Mouse (Mus musculus) embryonic stem cell, embryonic (primary cell): ENCODE results near the gene Upk1a.

ENCODE experiments used
- CTCF ChIA-PET, 4 experiments: fragments of 300-600 bp in 2 of 4; fragments of 350-600 bp in 2 of 4; sonication (Branson Sonifier 250); formaldehyde crosslinking; loops; one replicate each; lab custom pipeline; 2022; ENCODE audit warnings: inconsistent platforms in 2 of 4; lab: Charles Lee
- POLR2A ChIA-PET, 4 experiments: fragments of 300-600 bp in 2 of 4; fragments of 350-600 bp in 2 of 4; sonication (Branson Sonifier 250); formaldehyde crosslinking; loops; one replicate each; lab custom pipeline; 2022; ENCODE audit warnings: antibody characterized with exemption in 4 of 4, inconsistent platforms in 1 of 4; lab: Charles Lee

The Upk1a gene

GRCm38 (mm10) chr7:30593579-30594509, 18.8 kb downstream of the Upk1a start:
- POLR2A ChIA-PET: interaction anchor here in 3 of 4 experiments (0.6 to 8.4 kb wide), 13 partner anchors 9 to 76 kb away, joined by 3 to 85 read pairs (median 5); partner anchors contain the start of genes Cox6b1 (in 1 of the 3) and Upk1a (in 1 of the 3)
- CTCF ChIA-PET: interaction anchor here (0.7 to 6.8 kb wide), 4 partner anchors 14 to 266 kb away, joined by 3 to 43 read pairs (median 7); no protein-coding TSS in a partner anchor

GRCm38 (mm10) chr7:30592772-30593423, 19.7 kb downstream of the Upk1a start:
- CTCF ChIA-PET: interaction anchor here in 3 of 4 experiments (0.5 to 6.8 kb wide), 9 partner anchors 13 to 409 kb away, joined by 3 to 43 read pairs (median 5); partner anchors contain the start of gene Cox7a1 (in 1 of the 3)
- POLR2A ChIA-PET: interaction anchor here in 3 of 4 experiments (0.5 to 8.4 kb wide), 17 partner anchors 8 to 158 kb away, joined by 3 to 85 read pairs (median 6); partner anchors contain the start of genes Cox6b1 (in 2 of the 3), Haus5 (in 1 of the 3), Hspb6 (in 1 of the 3) and Proser3 (in 1 of the 3)

GRCm38 (mm10) chr7:30591605-30591951, 21.1 kb downstream of the Upk1a start:
- POLR2A ChIA-PET: interaction anchor here (0.8 to 8.4 kb wide), 19 partner anchors 8 to 311 kb away, joined by 3 to 85 read pairs (median 4); partner anchors contain the start of genes Cox6b1 (in 2 of the 4), Thap8 (in 1 of the 4), Upk1a (in 1 of the 4) and Wdr62 (in 1 of the 4)
- CTCF ChIA-PET: interaction anchor here in 3 of 4 experiments (1.0 to 6.8 kb wide), 9 partner anchors 11 to 407 kb away, joined by 3 to 43 read pairs (median 9); partner anchors contain the start of genes Cox7a1 (in 1 of the 3) and Upk1a (in 1 of the 3)

- POLR2A ChIA-PET: interaction anchor here in 3 of 4 experiments (0.8 to 8.4 kb wide), 15 partner anchors 9 to 311 kb away, joined by 3 to 85 read pairs (median 4); partner anchors contain the start of genes Thap8 (in 2 of the 3), Wdr62 (in 2 of the 3), Cox6b1 (in 1 of the 3) and Upk1a (in 1 of the 3)
- CTCF ChIA-PET: interaction anchor here (0.5 to 6.8 kb wide), 9 partner anchors 12 to 349 kb away, joined by 3 to 43 read pairs (median 7); partner anchors contain the start of gene Upk1a (in 1 of the 4)
Observed at GRCm38 (mm10) chr7:30590927-30591604, 21.6 kb downstream of the Upk1a start.

- CTCF ChIA-PET: interaction anchor here (0.5 to 6.8 kb wide), 22 partner anchors 9 to 508 kb away, joined by 3 to 43 read pairs (median 3); partner anchors contain the start of genes Zbtb32 (in 2 of the 4) and Upk1a (in 1 of the 4)
- POLR2A ChIA-PET: interaction anchor here (0.6 to 12.5 kb wide), 36 partner anchors 8 to 367 kb away, joined by 3 to 149 read pairs (median 5); partner anchors contain the start of genes Wdr62 (in 3 of the 4), Zbtb32 (in 3 of the 4), Cox6b1 (in 2 of the 4) and Gm49396 (in 2 of the 4)
Observed at GRCm38 (mm10) chr7:30589435-30590301, 23.0 kb downstream of the Upk1a start.

GRCm38 (mm10) chr7:30588676-30589434, 23.8 kb downstream of the Upk1a start, which contains the start of gene Kmt2b:
Gene Kmt2b (minus strand): TSS chr7:30588726.
- ChIA-PET CTCF (interaction anchor here (0.6 to 6.8 kb wide), 17 partner anchors 9 to 509 kb away, joined by 3 to 43 read pairs (median 5); partner anchors contain the start of genes Zbtb32 (in 2 of the 4) and Upk1a (in 1 of the 4)), POLR2A (interaction anchor here (0.5 to 12.5 kb wide), 40 partner anchors 9 to 368 kb away, joined by 3 to 149 read pairs (median 5); partner anchors contain the start of genes Wdr62 (in 3 of the 4), Zbtb32 (in 3 of the 4), Cox6b1 (in 2 of the 4) and Gm49396 (in 2 of the 4))

GRCm38 (mm10) chr7:30587842-30588667, 24.6 kb downstream of the Upk1a start:
- ChIA-PET CTCF (interaction anchor here (0.6 to 6.8 kb wide), 12 partner anchors 10 to 251 kb away, joined by 3 to 43 read pairs (median 5); partner anchors contain the start of gene Zbtb32 (in 2 of the 4)), POLR2A (interaction anchor here (0.5 to 12.5 kb wide), 41 partner anchors 9 to 1910 kb away, joined by 3 to 149 read pairs (median 5); partner anchors contain the start of genes Cox6b1 (in 3 of the 4), Zbtb32 (in 3 of the 4), Gm49396 (in 2 of the 4) and Haus5 (in 2 of the 4))

GRCm38 (mm10) chr7:30586455-30587020, 26.1 kb downstream of the Upk1a start:
- POLR2A ChIA-PET: interaction anchor here in 2 of 4 experiments (0.7 to 12.5 kb wide), 15 partner anchors 8 to 39 kb away, joined by 3 to 149 read pairs (median 4); partner anchors contain the start of genes Cox6b1 (in 1 of the 2), Gm49396 (in 1 of the 2), Hspb6 (in 1 of the 2) and Proser3 (in 1 of the 2)
- CTCF ChIA-PET: interaction anchor here in 2 of 4 experiments (0.6 to 0.7 kb wide), 2 partner anchors 18 to 22 kb away, joined by 3 to 4 read pairs; no protein-coding TSS in a partner anchor

GRCm38 (mm10) chr7:30585170-30585569, 27.5 kb downstream of the Upk1a start:
- CTCF ChIA-PET: interaction anchor here in 2 of 4 experiments (1.0 to 1.1 kb wide), 2 partner anchors 22 to 28 kb away, joined by 3 to 6 read pairs; partner anchors contain the start of genes Gm49396 (in 1 of the 2), Psenen (in 1 of the 2) and U2af1l4 (in 1 of the 2)
- POLR2A ChIA-PET: interaction anchor here in 3 of 4 experiments (0.6 to 12.5 kb wide), 16 partner anchors 9 to 1430 kb away, joined by 3 to 149 read pairs (median 4); partner anchors contain the start of genes Gm49396 (in 2 of the 3), Psenen (in 2 of the 3) and U2af1l4 (in 2 of the 3)

GRCm38 (mm10) chr7:30584339-30584738, 28.3 kb downstream of the Upk1a start:
- POLR2A ChIA-PET: interaction anchor here in 3 of 4 experiments (0.6 to 12.5 kb wide), 10 partner anchors 8 to 51 kb away, joined by 3 to 149 read pairs (median 6); partner anchors contain the start of genes Gm49396 (in 1 of the 3), Psenen (in 1 of the 3) and U2af1l4 (in 1 of the 3)

GRCm38 (mm10) chr7:30581547-30581946, 31.1 kb downstream of the Upk1a start:
- POLR2A ChIA-PET: interaction anchor here in 3 of 4 experiments (0.8 to 12.5 kb wide), 10 partner anchors 9 to 179 kb away, joined by 3 to 149 read pairs (median 5); partner anchors contain the start of genes Hspb6 (in 2 of the 3) and Proser3 (in 2 of the 3)
- CTCF ChIA-PET: interaction anchor here in 1 of 4 experiments (0.6 kb wide), 1 partner anchor 1640 kb away, joined by 3 read pairs; no protein-coding TSS in a partner anchor

More at GRCm38 (mm10) chr7:30584339-30584738, 28.3 kb downstream of the Upk1a start:
- CTCF ChIA-PET: interaction anchor here in 1 of 4 experiments (1.0 kb wide), 1 partner anchor 29 kb away, joined by 3 read pairs; no protein-coding TSS in a partner anchor

- ChIA-PET CTCF (interaction anchor here in 1 of 4 experiments (1.3 kb wide), 1 partner anchor 28 kb away, joined by 3 read pairs; no protein-coding TSS in a partner anchor), POLR2A (interaction anchor here in 3 of 4 experiments (0.8 to 12.5 kb wide), 9 partner anchors 7 to 29 kb away, joined by 3 to 149 read pairs (median 5); partner anchors contain the start of genes Gm49396 (in 1 of the 3), Psenen (in 1 of the 3) and U2af1l4 (in 1 of the 3))
Observed at GRCm38 (mm10) chr7:30579950-30580349, 32.7 kb downstream of the Upk1a start.
